Mouse (Mus musculus): ENCODE measurements around the gene 5730596B20Rik.

5730596B20Rik gene

GRCm38 (mm10) chr6:52162611-52163365 is 14.5 kb upstream of the 5730596B20Rik start:
- no peak for DNase-seq (ENCODE audit: low spot score in 2 of 2)

GRCm38 (mm10) chr6:52163366-52164031 is 13.8 kb upstream of the 5730596B20Rik start:
- no peak for DNase-seq (ENCODE audit: low spot score in 2 of 2)

GRCm38 (mm10) chr6:52164051-52164625 is 13.2 kb upstream of the 5730596B20Rik start:
- no peak for DNase-seq (ENCODE audit: low spot score in 2 of 2)

- no peak for DNase-seq (ENCODE audit: low spot score in 2 of 2)
These were observed 12.5 kb upstream of the 5730596B20Rik start, which contains the start of gene Hoxa2 for GRCm38 (mm10) chr6:52164626-52165440. TSS of gene Hoxa2 (minus strand) at chr6:52164831.

- no peak for DNase-seq (ENCODE audit: low spot score in 2 of 2)
These were observed 11.6 kb upstream of the 5730596B20Rik start for GRCm38 (mm10) chr6:52165441-52166370.

- DNase-seq (ENCODE audit: low spot score in 2 of 2): no peak
These were observed 10.7 kb upstream of the 5730596B20Rik start for GRCm38 (mm10) chr6:52166431-52167077.

GRCm38 (mm10) chr6:52167176-52167575 is 10.1 kb upstream of the 5730596B20Rik start:
- no peak for DNase-seq (ENCODE audit: low spot score in 2 of 2)

GRCm38 (mm10) chr6:52167736-52168161 is 9.5 kb upstream of the 5730596B20Rik start:
- no peak for DNase-seq (ENCODE audit: low spot score in 2 of 2)

GRCm38 (mm10) chr6:52168191-52169055 is 8.9 kb upstream of the 5730596B20Rik start:
- no peak for DNase-seq (ENCODE audit: low spot score in 2 of 2)

GRCm38 (mm10) chr6:52169499-52170165 is 7.7 kb upstream of the 5730596B20Rik start:
- no peak for DNase-seq (ENCODE audit: low spot score in 2 of 2)

- DNase-seq (ENCODE audit: low spot score in 2 of 2): no peak
These were observed 7.0 kb upstream of the 5730596B20Rik start for GRCm38 (mm10) chr6:52170166-52170897.

GRCm38 (mm10) chr6:52170898-52171223 is 6.4 kb upstream of the 5730596B20Rik start:
- no peak for DNase-seq (ENCODE audit: low spot score in 2 of 2)

- no peak for DNase-seq (ENCODE audit: low spot score in 2 of 2)
These were observed 6.0 kb upstream of the 5730596B20Rik start for GRCm38 (mm10) chr6:52171331-52171730.

- no peak for DNase-seq (ENCODE audit: low spot score in 2 of 2)
These were observed 5.4 kb upstream of the 5730596B20Rik start for GRCm38 (mm10) chr6:52171938-52172337.

GRCm38 (mm10) chr6:52172501-52172900 is 4.8 kb upstream of the 5730596B20Rik start:
- DNase-seq (ENCODE audit: low spot score in 2 of 2): no peak

GRCm38 (mm10) chr6:52173648-52174047 is 3.6 kb upstream of the 5730596B20Rik start:
- DNase-seq (ENCODE audit: low spot score in 2 of 2): no peak

- no peak for DNase-seq (ENCODE audit: low spot score in 2 of 2)
These were observed 2.1 kb upstream of the 5730596B20Rik start for GRCm38 (mm10) chr6:52174968-52175751.

Data from right cerebral cortex, postnatal 36 days (tissue).